Mouse (Mus musculus) bone marrow macrophage, adult 2 months (primary cell): ENCODE results near the gene Fam129a. TPM values are rescaled to one million over a fixed set of nuclear protein-coding genes. Genes with fewer than 3 reads are reported as not detected.

Experiments used
- H3K27ac ChIP-seq: 2 replicates; pipeline ENCODE4 v1.5.1; 2012; ENCODE audit warnings: low read depth, low read length; ENCODE audit not compliant: insufficient read depth
- H3K4me1 ChIP-seq: 2 replicates; pipeline ENCODE4 v1.6.1; 2012; ENCODE audit warnings: low read length; ENCODE audit not compliant: control insufficient read depth, insufficient read depth
- H3K4me3 ChIP-seq: 2 replicates; pipeline ENCODE4 v1.5.1; 2012; ENCODE audit warnings: mild to moderate bottlenecking, low read length, moderate library complexity; ENCODE audit not compliant: insufficient read depth
- CTCF ChIP-seq: IDR thresholded peaks from 2 replicates; pipeline ENCODE4 v1.5.1; 2012; ENCODE audit warnings: low read depth, mild to moderate bottlenecking, low read length, moderate library complexity
- POLR2A ChIP-seq: IDR thresholded peaks from 2 replicates; pipeline ENCODE4 v1.6.1; 2012; ENCODE audit warnings: mild to moderate bottlenecking, low read depth, low read length, borderline replicate concordance
- polyA plus RNA-seq: library from polyadenylated mRNA; stranded (reverse); fragments of >200 nt; gene quantifications from 2 replicates; pipeline ENCODE4 v1.2.4, GENCODE M21; 2012; ENCODE audit not compliant: missing spikeins, insufficient read depth, insufficient read length

Gene Fam129a
- polyA plus RNA-seq, 1 experiment: 56.4 TPM

GRCm38 (mm10) chr1:151705723-151706396, 134.9 kb downstream of the Fam129a start:
- Histone ChIP-seq H3K4me1 (peaks cover 24% of the 10 kb centered on the region), H3K4me3 (no peak overlapping the region), H3K27ac (no peak overlapping the region)
- 0 out of 2 replicates have a peak, but pooled peaks have one; percentile 17 for TF ChIP-seq CTCF
- no peak for TF ChIP-seq POLR2A

- Histone ChIP-seq H3K27ac (no peak overlapping the region), H3K4me1 (peaks cover 24% of the 10 kb centered on the region)
- TF ChIP-seq CTCF: no peak
- no peak for TF ChIP-seq POLR2A
These were observed 135.4 kb downstream of the Fam129a start for GRCm38 (mm10) chr1:151706397-151706752.

GRCm38 (mm10) chr1:151708966-151709733, 138.2 kb downstream of the Fam129a start:
- no peak overlapping the region for H3K27ac ChIP-seq
- no peak overlapping the region for H3K4me3 ChIP-seq
- TF ChIP-seq CTCF: no peak
- no peak for TF ChIP-seq POLR2A
- peaks cover 12% of the 10 kb centered on the region for H3K4me1 ChIP-seq

More at GRCm38 (mm10) chr1:151706397-151706752, 135.4 kb downstream of the Fam129a start:
- no peak overlapping the region for H3K4me3 ChIP-seq

- H3K4me3 ChIP-seq: no peak overlapping the region
- TF ChIP-seq CTCF: no peak
- TF ChIP-seq POLR2A: no peak
- H3K27ac ChIP-seq: no peak overlapping the region
- peaks cover 12% of the 10 kb centered on the region for H3K4me1 ChIP-seq
These were observed 138.7 kb downstream of the Fam129a start for GRCm38 (mm10) chr1:151709734-151710022.

GRCm38 (mm10) chr1:151710424-151711055, 139.6 kb downstream of the Fam129a start:
- no peak overlapping the region for H3K4me3 ChIP-seq
- TF ChIP-seq POLR2A (no peak), CTCF (no peak)
- no peak overlapping the region for H3K27ac ChIP-seq
- H3K4me1 ChIP-seq: peaks cover 12% of the 10 kb centered on the region

- peaks cover 12% of the 10 kb centered on the region for H3K4me1 ChIP-seq
- no peak overlapping the region for H3K27ac ChIP-seq
- TF ChIP-seq CTCF (no peak), POLR2A (no peak)
- no peak overlapping the region for H3K4me3 ChIP-seq
These were observed 140.1 kb downstream of the Fam129a start for GRCm38 (mm10) chr1:151711062-151711461.

- TF ChIP-seq POLR2A (no peak), CTCF (no peak)
- no peak overlapping the region for H3K4me3 ChIP-seq
- no peak overlapping the region for H3K27ac ChIP-seq
- peaks cover 12% of the 10 kb centered on the region for H3K4me1 ChIP-seq
These were observed 141.7 kb downstream of the Fam129a start for GRCm38 (mm10) chr1:151712664-151713063.

GRCm38 (mm10) chr1:151713622-151714021, 142.6 kb downstream of the Fam129a start:
- Histone ChIP-seq H3K4me1 (peaks cover 16% of the 10 kb centered on the region), H3K4me3 (no peak overlapping the region), H3K27ac (no peak overlapping the region)
- TF ChIP-seq CTCF (no peak), POLR2A (no peak)

- H3K4me3 ChIP-seq: no peak overlapping the region
- no peak for TF ChIP-seq POLR2A
- no peak for TF ChIP-seq CTCF
- no peak overlapping the region for H3K27ac ChIP-seq
- H3K4me1 ChIP-seq: peaks cover 6% of the 10 kb centered on the region
These were observed 145.2 kb downstream of the Fam129a start for GRCm38 (mm10) chr1:151716024-151716710.
